Mouse (Mus musculus) erythroblast, embryonic 14.5 days (primary cell): Measurements from ENCODE around the gene Cdk15.

Experiments used
- GATA1 ChIP-seq: IDR thresholded peaks from 2 replicates; pipeline ENCODE4 v1.6.1; 2012; ENCODE audit warnings: low read length, inconsistent platforms, mixed read lengths
- TAL1 ChIP-seq: IDR thresholded peaks from 3 replicates; pipeline ENCODE4 v1.6.1; 2012; ENCODE audit warnings: low read length, inconsistent platforms, mixed read lengths

DNA sequence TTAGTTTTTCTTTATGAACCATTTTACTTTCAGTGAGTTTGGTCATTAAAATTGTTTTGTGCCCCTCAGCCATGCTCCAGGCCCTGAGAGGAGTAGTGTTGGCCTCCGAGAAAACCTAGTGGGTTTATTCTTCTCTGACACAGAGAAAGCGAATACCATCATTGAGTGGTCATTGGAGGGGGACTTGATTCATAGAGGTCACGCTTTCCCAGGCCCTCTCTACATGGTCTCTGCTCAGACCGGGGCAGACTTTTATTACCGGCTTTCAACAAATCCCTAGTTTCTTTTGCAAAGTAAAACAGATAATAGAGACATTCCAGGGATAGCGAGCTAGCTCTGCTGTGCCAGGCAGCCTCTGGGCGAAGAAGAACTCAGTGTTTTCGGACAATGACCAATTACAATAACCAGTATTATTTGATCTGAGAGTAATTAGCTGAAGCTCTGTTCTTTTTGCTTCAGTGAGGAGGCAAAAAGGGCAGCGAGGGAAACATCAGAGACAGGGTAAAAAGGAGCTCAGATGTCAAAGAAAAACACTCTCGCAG, 70.2 kb downstream of the Cdk15 start:
- no peak for TF ChIP-seq TAL1
- TF ChIP-seq GATA1: no peak
